Mouse (Mus musculus): ENCODE measurements around the gene Cd2. TPM values are rescaled to one million over a fixed set of nuclear protein-coding genes. Genes with fewer than 3 reads are reported as not detected.

Cd2 gene
- total RNA-seq, 2 experiments from 2014 or later: not detected

- ATAC-seq (replicated peaks; ENCODE audit: poor library complexity): no peak
Measured at GRCm38 (mm10) chr3:101294487-101295365, 7.0 kb upstream of the Cd2 start.

GRCm38 (mm10) chr3:101293571-101294135, 5.9 kb upstream of the Cd2 start:
- ATAC-seq (replicated peaks; ENCODE audit: poor library complexity): peak; percentile 86

GRCm38 (mm10) chr3:101292611-101293010, 4.9 kb upstream of the Cd2 start:
- ATAC-seq (replicated peaks; ENCODE audit: poor library complexity): no peak

- no peak for ATAC-seq (replicated peaks; ENCODE audit: poor library complexity)
Measured at GRCm38 (mm10) chr3:101290587-101291520, 3.1 kb upstream of the Cd2 start.

- ATAC-seq (replicated peaks; ENCODE audit: poor library complexity): no peak
Measured at GRCm38 (mm10) chr3:101290036-101290435, 2.3 kb upstream of the Cd2 start.

- ATAC-seq (replicated peaks; ENCODE audit: poor library complexity): no peak
Measured at GRCm38 (mm10) chr3:101289406-101289805, 1.7 kb upstream of the Cd2 start.

GRCm38 (mm10) chr3:101286336-101287325, 1.1 kb downstream of the Cd2 start:
- ATAC-seq (replicated peaks; ENCODE audit: poor library complexity): no peak

- no peak for ATAC-seq (replicated peaks; ENCODE audit: poor library complexity)
Measured at GRCm38 (mm10) chr3:101285851-101286250, 1.9 kb downstream of the Cd2 start.

GRCm38 (mm10) chr3:101285021-101285615, 2.6 kb downstream of the Cd2 start:
- ATAC-seq (replicated peaks; ENCODE audit: poor library complexity): no peak

GRCm38 (mm10) chr3:101283869-101284706, 3.7 kb downstream of the Cd2 start:
- no peak for ATAC-seq (replicated peaks; ENCODE audit: poor library complexity)

- no peak for ATAC-seq (replicated peaks; ENCODE audit: poor library complexity)
Measured at GRCm38 (mm10) chr3:101283441-101283840, 4.3 kb downstream of the Cd2 start.

- no peak for ATAC-seq (replicated peaks; ENCODE audit: poor library complexity)
Measured at GRCm38 (mm10) chr3:101282556-101283180, 5.1 kb downstream of the Cd2 start.

- ATAC-seq (replicated peaks; ENCODE audit: poor library complexity): no peak
Measured at GRCm38 (mm10) chr3:101281841-101282240, 5.9 kb downstream of the Cd2 start.

GRCm38 (mm10) chr3:101280348-101281311, 7.1 kb downstream of the Cd2 start:
- no peak for ATAC-seq (replicated peaks; ENCODE audit: poor library complexity)

- no peak for ATAC-seq (replicated peaks; ENCODE audit: poor library complexity)
Measured at GRCm38 (mm10) chr3:101279561-101279960, 8.2 kb downstream of the Cd2 start.

- no peak for ATAC-seq (replicated peaks; ENCODE audit: poor library complexity)
Measured at GRCm38 (mm10) chr3:101278396-101278795, 9.3 kb downstream of the Cd2 start.

- ATAC-seq (replicated peaks; ENCODE audit: poor library complexity): no peak
Measured at GRCm38 (mm10) chr3:101277830-101278229, 9.9 kb downstream of the Cd2 start.
